Mouse (Mus musculus) kidney, adult 2 months (tissue): ENCODE measurements around the gene Saal1.

Source experiments
- CTCF ChIP-seq: fragments of 200-500 bp; conservative IDR thresholded peaks from 2 replicates; pipeline ENCODE4 v1.5.1; 2011; ENCODE audit warnings: low read depth, mild to moderate bottlenecking, control low read depth, low read length, moderate library complexity, mixed read lengths; ENCODE audit not compliant: insufficient read depth, insufficient read length
- POLR2A ChIP-seq: fragments of 200-500 bp; IDR thresholded peaks from one replicate; pipeline ENCODE4 v1.6.1; 2011; ENCODE audit warnings: low read depth, low read length, control low read depth

DNA sequence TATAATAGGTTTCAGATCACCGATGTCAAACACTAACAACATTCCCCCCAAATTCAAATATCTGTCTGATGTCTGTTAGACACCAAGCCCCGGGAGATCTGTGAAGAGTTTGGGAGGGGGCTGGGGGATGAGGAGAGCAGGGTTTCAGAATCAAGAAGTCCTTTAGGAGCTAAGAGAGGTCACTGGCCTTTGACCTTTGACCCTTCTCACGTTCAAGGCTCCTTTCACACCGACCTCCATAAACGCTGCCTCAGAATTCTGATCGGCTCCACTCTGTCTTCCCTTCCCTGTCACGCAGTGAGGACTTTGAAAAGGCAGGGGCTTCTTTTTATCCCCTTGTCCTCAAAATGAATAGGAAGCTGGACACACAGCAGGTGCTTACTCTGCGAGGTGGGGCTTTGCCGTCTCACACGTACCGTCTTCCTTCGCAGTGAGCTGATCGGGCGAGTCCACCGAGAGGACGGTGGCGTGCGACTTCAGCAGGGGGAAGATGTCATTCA, 48.8 kb downstream of the Saal1 start:
- TF ChIP-seq CTCF, result no peak
- no peak for TF ChIP-seq POLR2A
